Mouse (Mus musculus) frontal cortex, postnatal 14 days (tissue): ENCODE measurements around the gene Clca3b.
A peak's percentile ranks its signal among the peaks of the same experiment; 100 is the strongest.
"Not testable (repeated sequence)": the region's sequence is repeated elsewhere in the genome, so short reads cannot be mapped to it uniquely, and the experiment has no call there.

Source experiments
- DNase-seq, 2 experiments: peaks; one replicate each; pipeline ENCODE4 v3.0.0; 2022; ENCODE audit warnings: low spot score in 2 of 2

Clca3b gene

GRCm38 (mm10) chr3:144849014-144849556 is at the start of gene Clca3b:
TSS of gene Clca3b (minus strand) at chr3:144849357.
- not testable (repeated sequence) for DNase-seq

GRCm38 (mm10) chr3:144897042-144897678 is 48.0 kb upstream of the Clca3b start:
- DNase-seq = no peak

- no peak for DNase-seq
These were observed 41.1 kb upstream of the Clca3b start for GRCm38 (mm10) chr3:144890246-144890758.

GRCm38 (mm10) chr3:144886957-144887356 is 37.8 kb upstream of the Clca3b start:
- DNase-seq = no peak

- DNase-seq = not testable (repeated sequence)
These were observed 22.9 kb upstream of the Clca3b start for GRCm38 (mm10) chr3:144872012-144872411.

DNA sequence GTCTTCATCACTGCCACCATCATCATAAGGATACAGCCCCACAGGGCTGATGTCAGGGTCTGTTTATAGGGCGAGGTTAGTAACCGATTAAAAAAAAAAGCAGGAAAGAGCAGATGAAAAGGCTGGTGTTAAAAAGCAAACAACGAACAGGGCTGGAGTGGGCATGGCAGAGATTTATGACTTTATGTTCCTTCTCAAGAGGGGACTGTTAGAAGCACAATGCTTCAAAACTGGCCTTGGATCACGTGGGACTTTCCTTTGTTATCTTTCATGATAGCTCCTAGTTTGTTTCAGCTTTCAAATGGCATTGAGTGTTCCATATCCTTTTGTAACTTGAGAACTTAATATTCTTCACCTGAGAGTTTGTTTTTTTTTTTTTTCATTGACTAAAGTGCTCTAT is 427 bp upstream of the Clca3b start:
- DNase-seq = no peak

DNA sequence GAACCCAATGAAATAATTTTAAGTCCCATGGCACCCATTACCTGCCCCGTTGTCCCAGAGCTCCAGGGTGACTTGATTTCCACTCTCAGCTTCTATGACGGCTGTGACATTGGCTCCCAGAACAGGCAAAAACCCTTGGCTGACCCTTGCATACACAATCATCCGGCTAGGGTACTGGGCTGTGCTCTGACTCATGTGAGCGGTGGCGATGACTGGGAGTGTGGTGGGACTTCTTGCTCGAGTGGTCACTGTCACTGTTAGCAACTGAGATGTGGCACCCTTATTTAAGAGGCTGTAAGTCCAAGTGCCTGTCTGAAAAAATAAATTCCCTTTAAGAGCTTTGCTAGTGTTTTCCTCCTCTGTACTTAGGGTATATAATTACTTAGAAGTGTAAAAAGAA is 21.9 kb downstream of the Clca3b start:
- no peak for DNase-seq

DNA sequence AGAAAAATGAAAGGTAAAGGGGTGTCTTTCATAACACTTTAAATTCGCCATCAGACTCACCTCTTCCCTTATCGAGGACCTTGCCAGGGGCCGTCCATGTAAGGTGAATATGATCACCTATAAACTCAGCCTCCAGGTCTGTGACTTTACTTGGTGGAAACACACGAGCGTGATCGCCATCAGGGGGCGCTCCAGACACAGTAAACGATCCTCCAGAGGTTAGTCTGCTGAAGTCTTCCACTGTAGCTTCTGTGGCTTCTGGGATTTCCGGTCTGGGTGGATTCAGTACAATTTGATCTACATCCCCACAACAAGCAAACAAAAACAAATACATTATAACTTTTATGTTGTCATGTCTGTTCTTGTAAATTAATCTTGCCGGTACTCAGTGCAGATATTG is 24.0 kb downstream of the Clca3b start:
- peak; percentile 57 to 82 for DNase-seq

- no peak for DNase-seq
These were observed 25.8 kb downstream of the Clca3b start for GRCm38 (mm10) chr3:144823331-144823730.

GRCm38 (mm10) chr3:144820632-144821031 is 28.5 kb downstream of the Clca3b start:
- DNase-seq = no peak

- DNase-seq = not testable (repeated sequence)
These were observed 29.9 kb downstream of the Clca3b start, which contains the start of gene Clca3a2 for GRCm38 (mm10) chr3:144819219-144819618. TSS of gene Clca3a2 (minus strand) at chr3:144819494.

DNA sequence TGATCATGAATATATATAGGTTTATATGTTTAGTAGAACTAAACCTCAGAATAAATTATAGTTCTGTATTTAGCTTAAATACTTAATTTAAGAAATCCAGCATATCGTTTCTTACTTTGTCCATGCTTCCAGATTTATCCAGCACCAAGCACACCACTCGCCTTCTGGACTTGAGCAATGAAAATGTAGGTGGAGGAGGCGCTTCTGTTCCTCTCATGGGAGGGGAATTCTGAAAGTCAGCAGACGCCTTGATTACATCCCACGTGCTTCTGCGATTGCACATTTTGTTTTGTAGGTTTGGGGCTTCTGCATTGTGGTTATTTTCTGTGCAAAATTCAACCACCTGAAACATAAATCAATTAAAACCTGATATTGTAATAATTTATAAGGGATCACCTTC is 35.8 kb downstream of the Clca3b start:
- not testable (repeated sequence) for DNase-seq

GRCm38 (mm10) chr3:144811821-144812220 is 37.3 kb downstream of the Clca3b start:
- no peak for DNase-seq

DNA sequence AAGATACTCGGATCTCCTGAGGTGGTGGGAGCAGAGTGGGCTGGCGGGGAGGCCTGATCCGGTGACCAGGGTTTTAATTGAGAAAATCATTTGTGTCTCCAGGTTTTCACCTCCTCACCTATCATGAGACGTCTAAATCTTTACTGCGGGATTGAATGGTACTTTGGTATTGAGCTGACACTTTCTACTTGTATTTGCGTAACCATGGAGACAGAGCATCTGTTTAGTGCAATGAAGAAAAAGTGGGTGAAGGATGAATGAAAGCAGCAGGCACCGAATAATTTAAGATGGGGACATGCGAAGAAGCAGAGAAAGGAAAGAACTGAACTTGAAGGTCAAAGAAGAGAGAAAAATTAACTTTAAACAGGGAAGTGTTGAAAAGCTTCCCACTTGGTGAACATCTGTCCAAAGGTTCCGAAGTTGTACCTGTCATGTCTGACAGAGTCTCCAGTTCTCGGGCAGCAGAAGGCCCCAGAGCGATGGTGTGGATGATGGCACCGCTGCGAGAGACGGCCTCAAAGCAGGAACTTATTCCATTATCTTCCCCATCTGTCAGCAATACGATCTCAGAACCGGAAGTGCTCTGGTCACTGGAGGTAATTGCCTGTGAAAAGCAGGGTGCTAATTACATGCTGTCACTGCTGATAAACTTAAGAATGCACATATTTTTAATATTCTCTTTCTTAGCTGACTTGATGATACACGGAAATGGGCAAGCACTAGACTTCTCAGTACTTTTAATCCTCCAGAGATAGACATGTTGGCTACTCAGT is 40.8 kb downstream of the Clca3b start:
- not testable (repeated sequence) for DNase-seq

GRCm38 (mm10) chr3:144806626-144807025 is 42.5 kb downstream of the Clca3b start:
- not testable (repeated sequence) for DNase-seq

- DNase-seq = no peak
These were observed 47.3 kb downstream of the Clca3b start for GRCm38 (mm10) chr3:144801861-144802260.

DNA sequence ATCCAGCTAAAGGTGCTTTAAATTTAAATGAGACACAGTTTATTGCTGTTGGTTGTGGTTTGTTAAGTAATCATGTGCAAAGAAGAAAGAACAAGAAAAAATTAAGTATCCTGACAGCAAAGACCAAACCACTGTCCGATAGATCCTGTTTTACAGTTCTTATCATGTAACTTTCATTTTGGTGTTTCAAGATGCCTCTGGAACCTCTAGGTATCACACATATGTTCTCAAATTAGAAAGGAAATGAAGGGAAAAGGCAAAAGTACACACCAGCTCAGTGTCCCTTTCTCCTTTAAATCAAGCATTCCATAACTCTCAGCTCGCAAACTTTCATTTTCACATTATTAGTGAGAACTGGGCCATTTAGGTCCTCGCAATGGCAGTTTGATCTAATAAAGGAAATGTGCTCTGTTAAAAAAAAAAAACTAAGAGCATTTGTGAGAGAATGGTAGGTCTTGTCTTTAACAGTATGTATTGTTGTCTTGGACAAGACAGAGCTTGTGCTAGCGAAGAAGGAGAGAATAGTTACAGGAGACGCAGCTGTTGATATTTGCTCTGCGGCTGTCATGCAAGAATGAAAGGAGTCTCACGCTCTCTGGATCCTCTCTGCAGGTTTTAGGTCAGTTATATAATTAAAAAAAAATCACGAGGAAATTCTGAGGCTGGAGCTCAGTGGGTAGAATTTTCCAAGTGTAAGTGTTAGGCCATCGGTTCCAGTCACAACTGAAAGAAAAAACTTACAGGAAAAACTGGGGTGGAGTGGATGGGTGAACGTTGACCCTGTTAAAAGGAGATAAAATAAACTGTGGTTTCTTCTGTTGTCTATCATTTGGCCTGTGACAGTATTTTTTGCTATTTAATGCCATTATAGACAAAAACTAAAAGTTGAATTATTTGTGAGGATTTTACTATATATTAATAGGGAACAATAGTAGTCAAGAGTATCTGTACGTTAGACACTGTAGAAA is 63.7 kb downstream of the Clca3b start:
- no peak for DNase-seq
